Mouse (Mus musculus): ENCODE measurements around the gene Gpc3.
"Not testable (repeated sequence)": the region's sequence is repeated elsewhere in the genome, so short reads cannot be mapped to it uniquely, and the experiment has no call there.

The Gpc3 gene

DNA sequence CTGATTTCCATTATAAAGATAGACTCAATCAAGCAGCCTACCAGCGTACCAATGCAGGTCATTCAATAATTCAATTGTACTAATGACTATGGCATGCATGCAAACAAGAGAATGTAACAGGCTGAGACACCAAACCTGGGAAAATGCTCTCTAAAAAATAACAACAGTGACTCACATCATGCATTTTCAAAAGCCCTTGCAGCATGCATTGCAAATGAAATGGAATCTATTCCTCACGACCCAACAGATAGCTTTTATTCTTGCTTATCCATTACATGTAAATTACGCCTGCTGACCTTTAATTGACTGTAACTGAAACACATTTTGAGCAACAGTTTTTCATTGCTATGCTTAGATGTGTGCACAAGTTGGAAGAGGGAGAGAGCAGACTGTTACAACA lies 200.8 kb downstream of the Gpc3 start:
- DNase-seq (ENCODE audit: low read depth, low spot score), result no peak

DNA sequence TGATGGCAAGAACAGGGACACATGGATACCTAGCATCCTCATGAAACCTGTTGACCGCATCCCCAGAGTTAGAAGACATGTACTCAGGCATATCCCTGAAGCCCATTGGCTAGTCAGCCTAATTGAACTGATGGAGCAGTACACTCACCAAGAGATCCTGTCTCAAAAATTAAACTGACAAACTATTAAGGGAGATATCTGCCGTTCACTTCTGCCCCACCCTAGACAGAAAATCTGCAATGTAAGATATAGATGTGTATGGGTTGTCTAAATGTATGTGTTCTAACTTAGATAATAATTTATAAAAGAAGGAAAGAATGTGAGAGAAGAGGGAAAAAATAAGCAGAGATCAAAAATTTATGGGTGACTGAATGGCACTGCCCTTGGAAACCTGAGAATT lies 212.6 kb downstream of the Gpc3 start:
- DNase-seq (ENCODE audit: low read depth, low spot score), result no peak

DNA sequence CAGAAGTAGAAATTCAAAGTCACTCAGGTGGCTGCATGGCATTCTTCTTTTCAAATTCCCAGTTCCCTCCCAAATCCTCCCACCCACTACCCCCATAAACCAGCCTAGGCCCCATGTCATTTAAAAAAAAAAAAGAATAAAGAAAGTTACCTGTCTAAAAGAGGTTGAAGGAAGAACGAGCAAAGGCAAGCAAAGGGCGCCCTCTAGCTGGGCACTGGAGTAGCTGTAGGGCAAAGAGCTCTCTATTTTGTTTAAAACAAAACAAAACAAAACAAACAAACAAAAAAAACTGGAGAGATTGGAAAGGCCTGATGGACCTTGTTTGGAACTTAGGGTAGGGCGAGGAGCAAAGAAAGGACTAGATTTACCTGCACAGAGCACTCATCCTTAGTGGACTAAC lies 238.6 kb downstream of the Gpc3 start:
- peak; percentile 10 for DNase-seq (ENCODE audit: low read depth, low spot score)

DNA sequence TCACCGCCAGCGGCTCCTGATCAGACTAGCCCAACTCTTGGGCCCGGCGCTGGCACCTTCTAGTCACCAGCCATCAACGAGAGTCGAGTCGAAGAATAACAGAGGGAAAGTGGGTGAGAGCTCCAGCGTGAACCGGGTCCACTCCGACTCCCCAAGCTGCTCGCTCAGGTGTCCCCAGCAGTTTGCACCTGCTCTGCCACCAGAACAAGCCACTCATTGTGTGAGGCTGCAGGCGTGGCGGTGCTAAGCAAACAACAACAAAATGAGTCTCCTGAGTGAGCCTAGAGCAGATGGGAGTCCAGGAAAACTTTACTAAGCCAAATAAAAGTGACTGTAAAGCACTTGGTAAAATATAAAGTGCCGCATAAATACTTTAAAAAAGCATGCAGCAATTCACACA lies 239.5 kb downstream of the Gpc3 start:
- no peak for DNase-seq (ENCODE audit: low read depth, low spot score)

DNA sequence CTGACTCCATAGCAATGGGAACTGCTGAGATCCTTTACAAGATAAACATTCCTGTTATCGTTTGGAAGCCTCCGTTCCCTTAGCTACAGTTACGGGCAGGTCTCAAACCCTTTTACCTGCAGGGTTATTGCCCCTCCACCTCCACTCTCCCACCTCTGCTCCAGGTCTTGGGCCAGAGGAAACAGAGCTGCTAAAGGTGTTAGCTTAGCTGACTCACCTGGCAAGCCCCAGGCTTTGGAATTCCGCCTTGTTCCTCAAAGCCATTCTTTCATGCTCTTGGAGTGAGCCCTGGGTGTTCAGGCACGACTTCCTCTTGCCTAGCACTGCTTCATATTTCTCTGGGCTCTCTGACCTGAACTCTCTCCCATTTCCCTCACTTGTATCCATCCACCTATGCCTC lies 241.3 kb downstream of the Gpc3 start:
- no peak for DNase-seq (ENCODE audit: low read depth, low spot score)

DNA sequence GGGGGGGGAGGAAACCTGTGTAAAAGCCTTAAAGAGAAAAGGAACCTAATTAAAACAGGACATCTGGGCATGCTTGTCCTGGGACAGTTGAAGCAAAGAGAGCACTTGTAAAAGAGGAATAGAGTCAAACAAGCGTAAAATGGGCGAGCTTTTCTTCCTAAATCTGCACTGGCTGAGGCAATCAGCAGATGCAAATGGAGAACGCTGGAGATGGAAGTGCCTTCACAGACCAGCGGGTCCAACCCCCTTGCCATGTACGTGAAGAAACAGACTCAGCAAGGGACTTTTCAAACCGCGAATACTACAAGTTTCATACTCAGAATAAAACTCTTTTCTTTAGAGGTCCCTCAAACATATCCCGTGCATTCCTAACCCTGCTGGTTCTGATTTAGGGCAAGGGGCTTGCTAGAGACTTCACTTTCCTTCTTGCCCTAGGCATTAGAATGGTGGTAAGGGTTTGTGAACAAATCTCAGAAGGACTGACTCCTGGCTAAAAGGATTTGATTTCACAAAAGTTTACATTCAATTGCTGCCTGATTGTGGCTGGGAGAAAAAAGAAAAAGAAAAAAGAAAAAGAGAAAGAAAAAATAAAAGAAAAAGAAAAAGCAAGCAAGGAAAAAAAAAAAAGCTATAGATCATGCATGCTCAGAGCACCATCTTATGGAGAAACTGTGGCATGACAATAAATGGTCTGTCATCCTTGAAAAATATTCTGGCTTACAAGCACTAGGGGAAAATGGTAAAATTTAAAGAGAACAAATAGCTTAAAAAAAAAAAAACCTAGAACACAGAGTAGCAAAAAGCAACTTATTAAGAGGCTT lies 243.6 kb downstream of the Gpc3 start:
- DNase-seq (ENCODE audit: low read depth, low spot score), result peak; percentile 23

DNA sequence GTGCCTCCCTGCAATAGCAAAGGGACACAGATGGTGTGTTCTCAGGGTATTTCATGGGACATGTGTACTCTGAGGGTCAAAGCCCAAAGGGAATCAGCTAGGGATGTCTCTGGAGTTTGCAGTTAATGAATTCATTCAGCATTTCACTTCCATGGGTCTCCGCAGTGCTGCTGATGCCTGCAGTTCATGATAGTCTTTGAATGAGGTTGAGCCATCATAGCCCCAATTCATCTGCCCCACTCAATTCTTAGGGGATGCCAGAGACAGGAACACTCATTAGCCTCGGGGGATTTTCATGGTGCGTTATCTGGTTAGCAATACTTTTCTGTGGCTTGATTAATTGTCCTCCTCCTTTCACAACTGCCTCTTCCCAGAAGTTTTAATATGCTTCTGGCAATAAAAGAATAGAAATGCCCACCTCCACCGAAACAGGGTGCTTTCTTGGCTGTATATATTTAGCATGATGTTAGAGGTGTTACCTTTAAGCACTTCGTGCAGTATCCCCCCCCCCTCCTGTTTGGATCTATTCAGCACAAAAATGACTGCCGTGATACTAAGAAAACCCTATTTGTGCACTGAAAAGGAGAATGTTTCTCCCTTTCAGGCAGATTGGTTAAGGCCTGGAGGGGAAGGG lies 244.3 kb downstream of the Gpc3 start:
- no peak for DNase-seq (ENCODE audit: low read depth, low spot score)

DNA sequence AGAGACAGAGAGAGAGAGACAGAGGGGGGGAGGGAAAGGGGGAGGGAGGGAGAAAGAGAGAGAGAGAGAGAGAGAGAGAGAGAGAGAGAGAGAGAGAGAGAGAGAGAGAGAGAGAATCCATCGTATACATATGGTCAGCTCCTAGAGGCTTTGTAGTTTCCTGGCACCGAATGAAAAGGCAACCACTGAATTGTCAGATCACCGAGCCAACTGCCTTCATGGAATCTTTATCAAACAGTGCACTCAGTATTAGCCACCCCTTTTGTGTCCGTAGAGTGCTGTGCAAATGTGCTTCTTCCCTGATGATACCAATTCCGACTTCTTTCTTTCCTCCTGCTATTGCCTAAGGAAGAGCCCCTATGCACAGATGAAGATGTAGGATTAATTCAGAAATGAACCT lies 246.9 kb downstream of the Gpc3 start:
- DNase-seq (ENCODE audit: low read depth, low spot score), result no peak

DNA sequence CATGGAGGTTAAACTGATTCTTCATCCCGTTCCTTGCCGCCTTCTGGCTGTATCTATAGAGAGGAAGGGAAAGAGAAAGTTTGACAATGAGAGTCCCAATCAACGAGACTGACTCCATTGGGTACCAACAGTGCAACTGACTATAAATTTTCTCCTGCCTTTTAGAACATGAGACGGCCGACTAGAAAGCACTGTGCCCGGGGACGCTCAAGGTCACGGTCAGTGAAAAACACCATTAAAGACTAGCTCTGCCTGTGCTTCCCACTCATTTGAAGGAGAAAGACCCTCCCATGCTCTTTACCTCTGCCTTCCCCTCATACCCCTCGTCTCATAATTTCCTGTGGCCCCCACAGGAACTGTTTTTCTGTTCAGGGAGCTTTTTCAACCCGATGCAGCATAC lies 248.0 kb downstream of the Gpc3 start:
- DNase-seq (ENCODE audit: low read depth, low spot score), result no peak

DNA sequence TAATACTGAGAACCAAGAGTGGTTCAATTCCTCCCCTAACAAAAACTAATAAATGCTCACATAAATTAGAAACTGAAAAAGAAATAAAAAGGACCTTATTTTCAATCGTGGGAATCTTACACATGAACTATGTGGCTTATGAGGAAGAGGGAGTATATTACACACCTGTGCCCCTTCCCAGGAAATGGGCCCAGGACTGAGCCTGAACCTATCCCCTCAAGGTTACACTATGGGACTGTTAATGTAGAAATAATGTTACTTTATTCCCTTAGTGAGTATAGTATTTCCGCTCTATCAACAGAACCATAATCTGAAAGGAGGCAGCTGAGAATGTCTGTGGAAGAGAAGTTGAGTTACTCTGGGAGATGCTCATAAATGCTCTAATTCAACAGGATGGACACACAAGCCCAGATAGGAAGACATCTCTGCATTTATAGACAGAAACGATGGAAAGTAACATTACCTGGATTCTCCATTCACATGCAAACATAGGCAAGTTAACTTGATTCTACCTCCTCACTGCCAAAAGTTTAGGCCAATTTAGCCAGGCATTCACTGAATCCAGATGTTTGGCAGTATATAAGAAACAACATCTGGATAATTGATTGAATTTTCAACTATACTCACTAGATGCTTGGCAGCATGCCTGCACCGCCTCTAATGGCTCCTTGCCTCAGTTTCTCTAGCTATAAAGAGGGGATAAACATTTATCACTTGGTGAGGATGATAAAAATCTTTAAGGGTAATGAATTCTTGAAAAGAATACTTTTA lies 251.3 kb downstream of the Gpc3 start:
- DNase-seq (ENCODE audit: low read depth, low spot score), result no peak

DNA sequence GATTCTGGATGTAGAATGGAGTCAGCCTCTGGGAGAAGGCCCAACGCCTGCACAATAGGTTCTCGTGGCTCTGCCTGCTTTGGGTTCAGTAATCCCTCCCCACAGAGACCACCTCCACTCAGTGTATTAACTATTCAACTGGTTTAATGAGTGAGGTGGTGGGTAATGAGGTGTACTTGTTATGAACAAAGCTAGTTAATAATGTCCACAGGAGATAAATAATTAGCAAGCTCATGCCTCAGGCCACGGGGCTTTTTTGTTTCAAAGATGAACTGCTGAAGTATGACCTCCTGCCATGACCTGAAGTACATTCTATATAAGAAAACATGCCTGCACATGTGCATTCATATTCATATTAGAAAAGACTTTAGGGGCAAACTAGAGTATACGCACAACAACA lies 260.8 kb downstream of the Gpc3 start:
- no peak for DNase-seq (ENCODE audit: low read depth, low spot score)

DNA sequence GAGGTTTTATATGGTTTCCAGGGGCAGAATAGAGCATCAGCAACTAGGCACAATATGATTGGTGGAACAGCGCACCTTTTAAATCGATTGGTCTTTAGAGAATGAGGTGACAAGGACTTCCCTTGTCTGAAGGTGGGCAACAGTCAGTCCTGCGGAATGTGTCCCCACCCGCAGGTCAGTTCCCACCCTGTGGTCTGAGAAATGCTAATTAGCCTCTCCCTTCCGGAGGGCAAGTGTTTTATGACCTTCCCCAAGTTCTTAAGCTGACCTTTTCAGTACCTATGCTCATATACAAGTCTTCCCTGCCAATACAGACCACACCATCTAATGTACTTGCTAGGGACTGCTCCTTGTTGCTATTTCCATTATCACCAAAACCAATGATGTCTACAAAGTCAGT lies 263.1 kb downstream of the Gpc3 start:
- DNase-seq (ENCODE audit: low read depth, low spot score), result not testable (repeated sequence)

DNA sequence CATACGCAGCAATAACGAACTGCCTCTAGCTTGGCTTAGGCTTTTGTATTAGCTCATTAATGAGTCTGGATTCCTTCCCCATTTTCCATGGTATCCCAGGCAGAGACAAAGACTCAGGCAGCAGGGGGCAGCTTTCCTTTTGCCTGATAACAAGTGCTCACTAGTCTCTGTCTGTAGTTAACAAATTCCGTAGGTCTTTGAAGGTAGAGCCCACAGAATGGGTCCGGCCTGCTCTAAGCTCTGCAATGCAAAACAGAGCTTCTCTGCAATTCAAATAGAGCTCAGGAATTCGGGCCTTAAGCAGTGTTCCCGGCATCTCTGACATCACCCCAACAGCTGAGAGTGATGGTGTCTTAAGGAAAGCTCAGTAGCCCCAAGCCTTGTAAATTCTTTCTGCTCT lies 265.0 kb downstream of the Gpc3 start:
- DNase-seq (ENCODE audit: low read depth, low spot score), result no peak

DNA sequence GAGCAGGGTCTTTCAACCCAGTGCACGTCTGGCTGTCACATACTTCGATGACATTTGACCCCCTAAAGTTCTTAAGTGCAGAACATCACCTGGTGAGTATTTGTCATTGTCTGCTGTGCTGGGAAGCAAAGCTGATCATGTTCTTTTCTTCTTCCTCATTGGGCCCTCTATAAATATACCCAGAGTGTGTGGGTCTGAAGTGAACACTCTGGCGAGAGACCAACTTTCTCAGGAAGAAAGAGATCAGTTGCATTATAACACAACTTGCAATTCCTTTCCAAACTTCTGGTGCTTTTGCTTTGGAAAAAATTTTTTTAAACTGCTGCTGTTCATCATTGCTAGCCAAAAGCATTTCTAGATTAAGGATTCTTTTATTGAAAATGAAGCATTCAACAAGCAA lies 269.7 kb downstream of the Gpc3 start:
- DNase-seq (ENCODE audit: low read depth, low spot score), result no peak

DNA sequence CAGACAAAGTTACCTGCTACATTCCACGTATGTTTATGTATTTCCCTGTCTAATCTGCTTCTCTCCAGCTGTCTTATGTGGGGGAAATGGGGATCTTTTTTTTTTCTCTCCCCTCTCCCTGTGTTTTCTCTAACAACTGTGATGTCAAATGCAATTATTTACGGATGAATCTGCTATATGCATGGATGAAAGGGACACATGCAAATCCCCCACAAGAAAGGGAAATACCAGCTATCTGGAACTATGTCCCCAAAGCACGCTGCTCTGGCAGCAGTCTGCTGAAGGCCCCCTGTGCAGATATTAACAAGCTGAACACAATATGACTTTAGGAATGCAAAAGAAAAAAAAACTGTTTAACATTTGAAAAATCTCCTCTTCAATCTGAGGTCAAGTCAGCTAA lies 273.5 kb downstream of the Gpc3 start:
- no peak for DNase-seq (ENCODE audit: low read depth, low spot score)

DNA sequence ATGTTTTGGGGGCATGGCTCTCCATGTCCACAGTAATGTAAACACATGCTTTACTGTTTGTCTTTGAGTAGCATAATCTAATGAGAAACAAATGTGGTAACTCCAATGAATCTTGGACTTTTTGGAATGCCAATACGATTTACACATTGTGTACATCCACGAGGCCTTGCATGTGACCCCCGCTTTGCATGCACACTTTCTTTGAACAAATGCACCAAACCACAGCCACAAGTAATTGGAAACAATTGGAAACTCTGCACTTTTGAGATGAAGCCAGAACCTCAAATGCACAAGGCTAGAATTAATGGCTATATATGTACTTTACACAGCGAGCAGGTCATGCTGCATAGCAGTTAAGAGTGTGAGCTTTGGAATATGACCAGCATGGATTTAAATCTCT lies 292.0 kb downstream of the Gpc3 start:
- no peak for DNase-seq (ENCODE audit: low read depth, low spot score)

DNA sequence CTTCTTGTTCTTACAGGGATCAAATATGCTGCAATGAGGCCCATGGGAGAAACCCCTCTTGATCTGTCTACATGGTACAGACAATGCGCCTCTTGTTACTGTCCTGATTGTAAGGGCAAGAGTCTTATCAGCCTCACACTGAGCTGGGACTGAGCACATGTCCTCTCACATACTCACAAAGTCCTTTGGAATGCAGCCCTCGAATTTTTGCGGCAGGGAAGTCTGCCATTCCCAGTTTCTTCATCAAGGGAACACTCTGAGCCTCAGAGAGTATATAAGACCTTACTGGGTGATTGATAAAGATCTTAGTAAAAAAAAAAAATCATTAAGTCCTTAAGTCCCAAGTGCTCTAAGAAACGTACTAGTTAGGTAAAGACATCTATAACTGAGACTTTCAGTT lies 293.1 kb downstream of the Gpc3 start:
- DNase-seq (ENCODE audit: low read depth, low spot score), result no peak

DNA sequence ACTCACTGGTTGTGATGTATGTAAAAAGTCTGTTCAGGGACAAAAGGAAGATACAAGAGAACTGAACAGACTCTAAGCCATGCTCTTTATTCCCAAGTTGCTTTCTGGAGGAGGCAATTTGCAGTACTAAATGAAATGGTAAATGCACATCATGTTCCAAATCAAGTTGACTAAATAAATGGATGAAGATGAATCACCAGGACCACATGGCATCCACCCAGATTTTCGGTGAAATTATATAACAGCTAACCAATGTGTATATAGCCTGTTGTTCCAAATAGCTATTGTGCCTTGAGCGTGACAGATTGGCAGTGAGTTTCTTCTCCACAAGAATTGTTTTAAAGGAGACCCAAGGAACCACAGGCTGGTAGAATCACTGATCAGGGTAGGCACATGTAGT lies 302.8 kb downstream of the Gpc3 start:
- no peak for DNase-seq (ENCODE audit: low read depth, low spot score)

DNA sequence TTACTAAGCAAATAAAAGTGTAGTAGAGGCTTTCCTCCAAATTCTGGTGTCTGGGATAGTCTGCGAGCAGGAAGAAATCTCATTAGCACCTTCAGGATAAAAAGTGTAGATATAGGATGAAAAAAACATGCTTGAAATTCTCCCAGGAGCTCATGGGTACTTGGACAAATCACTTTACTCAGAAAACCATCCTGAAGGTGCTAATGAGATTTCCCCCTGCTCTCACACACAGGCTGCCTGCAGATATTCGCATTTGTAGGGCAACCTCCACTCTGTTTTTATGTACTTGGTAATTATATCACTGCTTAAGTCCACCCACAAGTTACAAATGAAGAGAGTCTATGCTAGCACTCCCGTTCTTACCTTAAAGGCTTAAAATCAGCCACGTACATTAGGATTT lies 308.5 kb downstream of the Gpc3 start:
- DNase-seq (ENCODE audit: low read depth, low spot score), result no peak

DNA sequence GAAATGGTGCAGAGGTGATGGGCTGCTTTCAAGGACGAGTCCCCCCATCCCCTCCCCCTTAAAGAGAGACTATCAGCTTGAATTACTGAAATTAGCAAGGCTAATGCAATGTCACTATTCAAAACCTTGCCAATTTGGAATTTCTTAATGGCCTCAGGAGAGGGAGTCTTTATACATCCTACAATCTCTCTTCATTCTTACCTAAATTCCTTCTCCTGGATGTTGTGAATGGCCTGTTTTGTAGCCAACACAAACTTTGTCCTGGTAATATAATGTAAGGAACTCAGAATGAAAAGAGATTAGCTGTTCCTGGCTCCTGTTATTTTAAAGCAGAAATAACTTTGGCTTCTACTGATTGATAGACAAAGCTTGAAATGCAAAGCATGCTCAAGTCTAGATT lies 325.0 kb downstream of the Gpc3 start:
- no peak for DNase-seq (ENCODE audit: low read depth, low spot score)

DNA sequence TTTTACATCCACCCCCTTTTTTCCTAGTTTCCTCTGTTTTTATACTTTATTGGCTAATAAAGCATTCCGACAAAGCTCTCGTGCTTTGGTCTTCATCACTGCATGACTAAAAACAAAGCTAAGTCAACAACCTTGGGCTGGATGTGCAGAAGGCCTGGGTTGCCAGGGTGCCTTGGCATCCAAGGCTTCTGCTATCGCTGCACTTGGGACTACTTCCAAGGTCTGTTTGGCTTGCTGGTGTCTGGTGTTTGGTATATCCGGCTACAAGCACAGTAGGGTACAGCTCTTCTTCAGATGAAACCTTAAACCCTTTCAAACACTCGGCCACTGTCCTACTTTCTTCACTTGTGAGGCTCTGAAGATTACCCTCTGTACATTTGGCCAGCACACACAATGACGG lies 325.8 kb downstream of the Gpc3 start:
- DNase-seq (ENCODE audit: low read depth, low spot score), result no peak

DNA sequence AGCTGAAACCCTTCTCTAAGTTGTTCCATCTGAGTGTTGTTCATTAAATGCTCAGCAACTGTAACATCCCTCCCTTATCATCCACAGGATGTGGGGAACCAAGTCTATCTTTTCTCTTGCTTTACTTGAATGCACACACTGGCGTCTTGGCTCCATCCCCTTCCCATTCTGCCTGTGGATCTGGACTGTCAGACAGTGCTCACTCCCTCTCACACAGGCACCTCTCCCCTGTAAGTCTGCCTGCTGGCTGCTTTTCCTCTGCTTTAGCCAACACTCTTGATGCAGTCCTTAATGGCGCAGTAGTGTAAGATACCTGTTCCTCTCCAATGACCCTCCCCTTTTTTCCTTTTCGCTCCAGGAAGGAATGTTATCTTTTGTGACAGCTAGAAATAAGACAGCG lies 331.7 kb downstream of the Gpc3 start:
- no peak for DNase-seq (ENCODE audit: low read depth, low spot score)
